Comparison of ENCODE assay signal across 8 mouse cellular contexts in genomic region chr13:74493911-74494679, GRCm38 (mm10). TPM values are rescaled to one million over a fixed set of nuclear protein-coding genes. Genes with fewer than 3 reads are reported as not detected.
DNase-seq lines count a peak whose midpoint lies in the region; ATAC-seq and TF ChIP-seq lines count a peak whose summit lies in the region.

Gene Zfp825, minus strand, starts transcription at chr13:74493992.

- H3K27ac ChIP-seq in hindbrain, embryonic 13.5 days = peak within 1 kb of the TSS; percentile 87

- WGBS in hindbrain, embryonic 13.5 days = 1% methylated on average over 23 of the region's 23 CpGs

- no peaks in the 10 kb centered on the region for H3K36me3 ChIP-seq in hindbrain, embryonic 13.5 days

- in situ Hi-C loops in Patski (cut with MboI; ENCODE audit: low pct_unique_long_range_greater_than_20kb) = no loop called here

- peak; percentile 37 for DNase-seq in Patski (ENCODE audit: low read depth, low spot score)
- peak; percentile 73 for DNase-seq in cerebellum, postnatal 14 days
- DNase-seq in frontal cortex, postnatal 14 days (ENCODE audit: low spot score in 2 of 2) = peak; percentile 60 to 70
- DNase-seq in layer of hippocampus, postnatal 25 days (ENCODE audit: extremely low spot score in 1 of 2, low spot score in 1 of 2) = peak; percentile 32 to 47
- peak; percentile 84 for DNase-seq in lung, postnatal 25 days (ENCODE audit: low spot score)
- peak; percentile 83 for DNase-seq in retina, embryonic 14.5 days (ENCODE audit: low spot score)
- peak; percentile 74 for DNase-seq in thymus, postnatal 4 days

- POLR2A ChIA-PET in Patski (lab: Charles Lee) = no interaction called here

- TF ChIP-seq CTCF in Patski (IDR thresholded peaks at IDR 0.05) = no peak

- no peaks in the 10 kb centered on the region for H3K9me3 ChIP-seq in hindbrain, embryonic 13.5 days

- peak within 1 kb of the TSS; percentile 61 for H3K4me3 ChIP-seq in hindbrain, embryonic 13.5 days

- peak within 1 kb of the TSS; percentile 84 for H3K9ac ChIP-seq in hindbrain, embryonic 13.5 days

- CTCF ChIA-PET in Patski (lab: Charles Lee) = no interaction called here

- ATAC-seq in Patski = peak; percentile 97
- peak; percentile 99 for ATAC-seq in hindbrain, embryonic 13.5 days (ENCODE audit: low FRiP score)

- H3K27me3 ChIP-seq in Patski = no peaks in the 10 kb centered on the region
- H3K27me3 ChIP-seq in hindbrain, embryonic 13.5 days = no peaks in the 10 kb centered on the region

- H3K4me2 ChIP-seq in hindbrain, embryonic 13.5 days = peak within 1 kb of the TSS; percentile 87

- H3K4me1 ChIP-seq in hindbrain, embryonic 13.5 days (replicated peaks) = peaks cover 13% of the 10 kb centered on the region

RNA-seq across cellular contexts. Expression of gene Zfp825, which starts in this region (rescaled TPM):
- 8.8 TPM for polyA plus RNA-seq in Patski (2021)
- 17.3 and 17.8 TPM in 2 replicates for polyA plus RNA-seq in hindbrain, embryonic 13.5 days (2015; fragmentation: Nextera tagmentation; extraction: Ambion mirVana)
- 1 to 10 TPM; 6.5 to 7.5 TPM for total RNA-seq in layer of hippocampus, postnatal 25 days (2021)

Comparison
In these comparisons a context has a peak if more than half of its experiments do, and no peak if none do; other contexts are left out.
1. Peak in every context shown above with its lines: DNase-seq, ATAC-seq, H3K4me3 ChIP-seq and H3K27ac ChIP-seq.